Mouse (Mus musculus): ENCODE measurements at regions not wholly inside any gene's neighbourhood (a gene's known extent, or its start where the extent isn't known, plus 50 kb on each side); places are given as distances from the start of the nearest gene placed in this dataset.
A peak's percentile ranks its signal among the peaks of the same experiment; 100 is the strongest.
"Not testable (repeated sequence)": the region's sequence is repeated elsewhere in the genome, so short reads cannot be mapped to it uniquely, and the experiment has no call there.

DNA sequence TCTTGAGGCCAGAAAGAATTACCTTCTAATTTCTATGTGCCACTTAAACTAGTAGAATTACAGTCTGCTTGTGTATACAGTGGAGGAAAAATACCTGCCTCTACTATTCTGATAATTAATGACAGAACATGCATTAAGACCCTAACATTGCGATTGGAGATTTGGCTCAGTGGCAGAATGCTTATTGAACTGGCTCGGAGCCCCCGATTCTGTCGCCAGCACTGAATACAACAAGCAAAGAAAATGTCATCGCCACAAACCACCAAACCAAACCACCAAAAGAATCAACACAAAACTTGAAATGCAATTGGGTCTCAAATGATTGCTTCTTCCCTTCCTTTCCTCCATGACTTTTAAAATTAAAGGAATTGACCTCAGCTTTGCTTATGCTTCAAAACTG lies 122.9 kb upstream of the Emcn start:
- no peak for ATAC-seq (ENCODE audit: low TSS enrichment)

GRCm38 (mm10) chr3:137226151-137226550 lies 114.7 kb upstream of the Emcn start:
- no peak for ATAC-seq (ENCODE audit: low TSS enrichment)

- no peak for ATAC-seq (ENCODE audit: low TSS enrichment)
Measured at GRCm38 (mm10) chr3:137227122-137227838, 113.6 kb upstream of the Emcn start.

DNA sequence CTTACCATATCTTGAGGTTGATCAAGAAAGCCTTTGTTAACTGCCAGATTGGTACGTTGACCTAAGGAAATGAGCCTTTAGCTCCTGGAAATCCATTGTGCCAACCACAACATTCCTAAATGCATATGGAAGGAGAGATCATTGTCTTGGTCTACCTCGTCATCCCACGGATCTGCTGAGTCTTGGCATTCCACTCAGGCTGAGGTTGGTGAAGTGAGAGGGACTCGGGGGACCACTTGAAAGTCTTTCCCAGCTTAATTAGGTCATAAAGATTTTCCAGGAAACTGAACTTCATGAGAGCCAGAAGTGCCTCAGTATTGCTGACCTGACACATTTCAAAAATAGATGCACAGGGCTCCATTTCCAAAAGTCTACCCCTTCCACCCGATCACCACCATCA lies 112.5 kb upstream of the Emcn start:
- no peak for ATAC-seq (ENCODE audit: low TSS enrichment)

DNA sequence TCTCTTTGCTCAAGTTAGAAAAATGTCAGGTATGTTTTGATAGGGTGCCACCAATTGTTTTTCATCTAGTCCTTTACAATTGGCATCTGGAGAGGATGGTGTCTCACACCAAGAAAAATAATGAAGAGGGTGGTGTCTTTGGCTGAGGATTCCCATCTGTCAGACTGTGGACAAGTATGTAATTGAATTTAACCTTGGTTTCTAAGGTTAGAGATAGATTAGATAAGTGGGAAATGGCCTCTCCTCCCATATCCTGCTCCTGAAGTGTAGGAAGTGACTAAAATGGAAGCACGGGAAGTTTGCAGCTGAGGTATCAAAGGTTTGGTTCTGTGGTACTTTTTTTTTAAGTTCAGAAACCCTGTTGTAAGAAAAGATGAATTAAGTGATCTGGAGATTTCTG lies 98.0 kb upstream of the Emcn start:
- ATAC-seq (ENCODE audit: low TSS enrichment) = no peak

- ATAC-seq (ENCODE audit: low TSS enrichment) = no peak
Measured at GRCm38 (mm10) chr3:137263907-137264306, 77.0 kb upstream of the Emcn start.

DNA sequence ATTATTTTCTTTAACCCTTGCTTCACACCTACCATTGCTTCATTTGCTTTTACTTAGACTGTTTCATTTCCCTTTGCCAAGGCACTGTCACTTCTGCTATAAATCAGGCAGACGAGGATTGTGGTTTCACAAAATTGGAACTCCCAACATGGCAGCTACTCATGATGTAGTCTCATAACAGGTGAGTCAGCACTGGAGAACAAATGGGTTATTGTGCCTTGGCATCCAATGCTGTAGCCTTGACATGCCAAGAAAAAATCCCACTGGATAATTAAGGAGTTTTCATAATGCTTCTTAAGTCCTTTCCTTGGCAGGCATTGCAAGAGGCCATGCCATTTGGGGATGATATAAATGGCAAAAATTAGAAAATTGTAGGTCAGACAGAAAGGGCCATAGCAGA lies 73.1 kb upstream of the Emcn start:
- ATAC-seq (ENCODE audit: low TSS enrichment) = no peak

DNA sequence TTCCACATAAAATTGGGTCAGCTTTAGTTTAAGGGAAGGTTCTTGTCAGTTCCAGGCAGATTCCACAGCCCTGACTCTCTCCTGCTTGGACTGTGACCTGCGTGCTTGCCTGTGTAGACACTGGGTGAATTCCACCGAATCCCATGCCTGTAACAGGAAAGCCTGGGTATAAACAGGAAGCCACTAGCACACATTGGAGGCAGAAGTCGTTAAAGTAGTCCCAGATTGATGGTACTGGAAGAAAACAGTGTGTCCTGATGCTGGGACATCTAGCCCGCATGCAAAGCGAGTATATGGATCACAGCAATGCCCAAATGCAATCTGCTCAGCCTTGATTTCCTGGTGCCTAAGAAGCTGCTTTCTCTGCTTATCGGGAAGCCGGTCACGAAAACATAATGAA lies 65.4 kb upstream of the Emcn start:
- peak; percentile 77 for ATAC-seq (ENCODE audit: low TSS enrichment)

- no peak for ATAC-seq (ENCODE audit: low TSS enrichment)
Measured at GRCm38 (mm10) chr3:137279284-137279683, 61.6 kb upstream of the Emcn start.

DNA sequence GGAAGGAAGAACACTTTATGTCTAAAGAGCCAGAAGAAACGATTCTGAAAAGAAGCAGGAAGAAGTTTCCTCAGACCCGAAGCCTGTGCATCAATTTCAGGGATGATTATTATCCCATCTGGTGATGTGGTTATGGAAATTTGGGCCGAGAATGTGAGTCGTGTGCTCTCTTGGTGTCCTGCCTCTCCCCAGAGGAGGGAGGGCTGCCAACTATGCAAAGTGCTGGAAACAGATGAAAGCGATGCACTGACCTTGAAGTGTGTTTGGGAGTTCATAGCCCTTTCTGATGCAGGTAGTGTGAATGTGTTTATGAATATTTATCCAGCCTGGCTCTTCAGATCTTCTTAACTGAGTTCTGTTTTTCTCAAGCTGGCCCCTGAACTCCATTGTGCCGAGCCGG lies 59.8 kb upstream of the Emcn start:
- ATAC-seq (ENCODE audit: low TSS enrichment) = peak; percentile 44

DNA sequence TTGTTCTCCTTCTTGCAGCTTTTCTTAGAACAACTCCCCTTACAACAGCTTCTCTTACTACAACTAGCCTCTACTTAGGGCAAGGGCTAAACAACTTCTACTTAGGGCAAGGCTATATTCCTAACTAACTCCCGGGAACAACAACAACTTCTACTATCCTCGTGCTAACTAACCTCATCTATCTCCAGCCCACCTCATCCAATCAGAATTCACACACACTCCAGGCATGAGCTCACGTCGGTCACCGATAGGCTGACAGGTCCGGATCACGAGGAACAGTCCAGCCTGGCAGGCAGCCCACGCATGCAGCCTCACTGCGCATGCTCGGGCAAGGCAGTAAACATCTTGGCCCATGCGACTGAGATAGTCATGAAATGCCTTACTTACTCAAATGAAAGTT lies 53.3 kb upstream of the Emcn start:
- not testable (repeated sequence) for ATAC-seq (ENCODE audit: low TSS enrichment)

- ATAC-seq (ENCODE audit: low TSS enrichment) = no peak
Measured at GRCm38 (mm10) chr3:137288301-137288942, 52.4 kb upstream of the Emcn start.

GRCm38 (mm10) chr3:137288943-137289682 lies 51.8 kb upstream of the Emcn start:
- ATAC-seq (ENCODE audit: low TSS enrichment) = peak; percentile 90

- ATAC-seq (ENCODE audit: low TSS enrichment) = no peak; the same call in 1 of the 2 replicates
Measured at GRCm38 (mm10) chr3:137289683-137289984, 51.2 kb upstream of the Emcn start.
